Mouse (Mus musculus): ENCODE results near the gene Cldn19. TPM values are rescaled to one million over a fixed set of nuclear protein-coding genes. Genes with fewer than 3 reads are reported as not detected.

Cldn19 gene
- polyA plus RNA-seq, 1 experiment: 0.18 TPM

DNA sequence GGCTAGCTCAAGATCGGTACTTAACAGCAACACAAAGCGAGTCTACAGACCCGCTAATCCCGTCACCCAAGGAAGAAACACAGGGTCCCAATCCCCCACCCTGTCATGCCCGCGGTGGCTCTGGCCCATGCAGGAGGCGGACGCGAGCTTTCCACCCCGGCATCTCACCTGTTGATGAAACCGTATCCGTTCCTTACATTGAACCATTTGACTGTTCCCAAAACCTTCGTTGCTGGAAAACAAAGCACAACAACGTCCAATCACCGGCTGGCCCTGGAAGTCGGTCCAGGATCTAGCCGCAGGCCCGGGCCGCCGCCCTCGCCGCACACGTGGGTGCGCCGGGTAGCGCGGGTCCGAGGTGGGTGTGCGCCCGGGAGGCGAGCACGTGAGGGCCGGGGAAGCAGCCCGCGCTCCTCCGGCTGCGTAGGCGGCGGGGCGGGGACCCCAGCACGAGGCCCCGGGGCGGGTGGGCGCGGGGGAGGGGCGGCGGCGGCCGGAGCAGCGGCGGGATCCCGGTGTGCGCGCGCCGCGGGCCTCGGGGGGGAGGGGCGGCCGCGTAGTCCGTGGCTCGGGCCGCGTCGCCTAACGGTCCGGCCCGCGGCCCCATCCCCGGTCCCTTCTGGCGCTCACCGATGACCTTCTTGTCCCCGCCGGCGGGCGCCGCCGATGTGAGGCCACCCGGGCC is 38.5 kb downstream of the Cldn19 start:
- Histone ChIP-seq H3K4me3 (ENCODE audit: control insufficient read depth, insufficient read depth, low read length) (peak overlapping the region; percentile 91), H3K4me1 (replicated peaks; ENCODE audit: control insufficient read depth, insufficient read depth, low read length) (peaks cover 5% of the 10 kb centered on the region), H3K27me3 (ENCODE audit: control insufficient read depth, insufficient read depth, low read length) (no peaks in the 10 kb centered on the region), H3K36me3 (ENCODE audit: control insufficient read depth, insufficient read depth, low read length) (peaks cover 3% of the 10 kb centered on the region; the same call in 1 of the 2 replicates), H3K27ac (ENCODE audit: control insufficient read depth, insufficient read depth, low read length) (no peak overlapping the region)
- TF ChIP-seq POLR2A (IDR thresholded peaks at IDR 0.05; ENCODE audit: control insufficient read depth, extremely low read depth, insufficient read depth, low read length, poor library complexity): no peak
- TF ChIP-seq CTCF (IDR thresholded peaks at IDR 0.05; ENCODE audit: borderline replicate concordance, control insufficient read depth, extremely low read depth, insufficient read depth, low read length, poor library complexity): peak; percentile 31; the same call in 1 of the 2 replicates
- peak; percentile 36 for DNase-seq
- WGBS: under 1% methylated on average over 60 of the region's 80 CpGs

DNA sequence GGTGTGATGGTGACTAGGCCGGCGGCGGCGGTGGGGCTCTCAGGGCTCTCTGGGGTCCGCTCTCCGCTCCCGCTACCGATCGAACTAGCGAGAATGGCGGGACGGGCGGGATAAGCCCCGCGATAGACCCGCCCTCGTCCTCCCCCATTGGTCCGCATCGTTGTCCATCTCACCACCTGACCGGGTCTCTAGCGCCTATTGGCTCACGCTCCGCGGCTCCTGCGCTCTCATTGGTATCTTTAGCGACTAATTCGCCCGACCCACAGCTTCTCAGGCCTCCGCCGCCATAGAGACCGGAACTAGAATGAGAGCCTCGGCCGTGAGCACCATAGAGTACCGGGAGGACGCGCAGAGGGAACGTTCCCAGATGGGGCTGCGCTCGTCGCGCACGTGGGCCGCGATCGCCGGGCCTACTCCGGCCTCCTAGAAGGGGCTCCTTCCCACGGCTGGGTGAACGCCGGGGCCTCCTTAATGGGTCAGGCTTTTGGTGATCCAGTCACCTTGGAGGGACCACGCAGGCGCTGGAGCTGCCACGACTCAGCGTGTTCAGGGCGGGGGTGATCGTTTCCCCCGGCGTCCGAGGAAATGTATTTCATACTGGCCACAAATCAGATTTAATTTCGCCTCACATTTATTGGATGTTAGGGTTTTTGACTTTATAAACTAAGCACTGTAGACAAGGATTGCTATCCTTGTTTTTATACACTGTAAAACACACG is 39.4 kb downstream of the Cldn19 start, which contains the start of gene Ybx1:
TSS of gene Ybx1 (minus strand) at position 190 of the 719 bp plus-strand sequence.
- whole genome bisulfite sequencing: under 1% methylated on average over 61 of the region's 61 CpGs

DNA sequence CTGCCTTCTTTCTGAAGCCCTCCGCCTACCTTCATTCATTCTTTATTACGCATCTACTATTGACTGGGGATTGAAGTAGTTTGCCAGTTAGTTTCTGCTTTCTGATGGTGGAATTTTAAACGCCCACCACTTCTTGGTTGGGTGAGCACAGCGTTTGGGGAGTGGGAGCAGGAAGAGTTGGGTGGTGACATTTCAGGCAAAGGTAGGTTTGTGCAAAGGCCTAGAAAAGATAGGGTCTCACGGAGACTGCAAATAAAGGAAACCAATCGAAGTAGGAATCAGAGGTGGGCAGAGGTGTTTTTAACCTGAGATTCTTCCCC is 39.9 kb downstream of the Cldn19 start:
- H3K27me3 ChIP-seq (ENCODE audit: control insufficient read depth, insufficient read depth, low read length): no peaks in the 10 kb centered on the region
- H3K27ac ChIP-seq (ENCODE audit: control insufficient read depth, insufficient read depth, low read length): no peak overlapping the region
- peaks cover 5% of the 10 kb centered on the region for H3K4me1 ChIP-seq (replicated peaks; ENCODE audit: control insufficient read depth, insufficient read depth, low read length)
- TF ChIP-seq POLR2A (IDR thresholded peaks at IDR 0.05; ENCODE audit: control insufficient read depth, extremely low read depth, insufficient read depth, low read length, poor library complexity): no peak
- no peak for TF ChIP-seq CTCF (IDR thresholded peaks at IDR 0.05; ENCODE audit: borderline replicate concordance, control insufficient read depth, extremely low read depth, insufficient read depth, low read length, poor library complexity)
- peak; percentile 7 for DNase-seq
- 16% methylated on average over 6 of the region's 6 CpGs for WGBS
- H3K4me3 ChIP-seq (ENCODE audit: control insufficient read depth, insufficient read depth, low read length): no peak overlapping the region
- no peaks in the 10 kb centered on the region for H3K36me3 ChIP-seq (ENCODE audit: control insufficient read depth, insufficient read depth, low read length)

More for the DNA sequence above, 39.4 kb downstream of the Cldn19 start, which contains the start of gene Ybx1:
- peak; percentile 99 for DNase-seq
- no peaks in the 10 kb centered on the region for H3K36me3 ChIP-seq (ENCODE audit: control insufficient read depth, insufficient read depth, low read length)
- peak within 1 kb of the TSS; percentile 91 for H3K4me3 ChIP-seq (ENCODE audit: control insufficient read depth, insufficient read depth, low read length)
- peaks cover 5% of the 10 kb centered on the region for H3K4me1 ChIP-seq (replicated peaks; ENCODE audit: control insufficient read depth, insufficient read depth, low read length)
- H3K27me3 ChIP-seq (ENCODE audit: control insufficient read depth, insufficient read depth, low read length): no peaks in the 10 kb centered on the region
- H3K27ac ChIP-seq (ENCODE audit: control insufficient read depth, insufficient read depth, low read length): no peak within 1 kb of the TSS
- TF ChIP-seq CTCF (IDR thresholded peaks at IDR 0.05; ENCODE audit: borderline replicate concordance, control insufficient read depth, extremely low read depth, insufficient read depth, low read length, poor library complexity) (no peak), POLR2A (IDR thresholded peaks at IDR 0.05; ENCODE audit: control insufficient read depth, extremely low read depth, insufficient read depth, low read length, poor library complexity) (peak; percentile 37; the same call in 1 of the 2 replicates)

DNA sequence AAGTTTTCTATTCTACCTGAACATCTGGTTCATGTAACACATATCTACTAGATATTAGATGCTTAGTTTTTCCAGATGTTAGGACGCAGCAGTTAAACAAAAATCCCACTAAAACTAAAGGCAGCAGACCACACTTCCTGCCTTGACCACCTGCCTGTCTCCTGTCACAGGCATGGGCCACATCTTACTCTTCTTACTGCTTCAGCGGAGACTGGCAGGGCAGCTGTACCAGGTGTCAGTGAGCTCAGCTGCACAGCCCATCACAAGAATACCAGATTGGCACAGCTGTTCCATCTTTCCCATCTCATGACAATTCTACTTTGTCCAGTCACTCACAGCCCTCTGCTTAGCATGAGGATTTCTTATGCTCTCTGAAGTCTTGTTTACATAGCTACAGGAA is 42.1 kb downstream of the Cldn19 start:
- Histone ChIP-seq H3K27me3 (ENCODE audit: control insufficient read depth, insufficient read depth, low read length) (no peaks in the 10 kb centered on the region), H3K4me1 (replicated peaks; ENCODE audit: control insufficient read depth, insufficient read depth, low read length) (peaks cover 5% of the 10 kb centered on the region), H3K27ac (ENCODE audit: control insufficient read depth, insufficient read depth, low read length) (no peak overlapping the region), H3K36me3 (ENCODE audit: control insufficient read depth, insufficient read depth, low read length) (no peaks in the 10 kb centered on the region), H3K4me3 (ENCODE audit: control insufficient read depth, insufficient read depth, low read length) (no peak overlapping the region)
- no peak for DNase-seq
- 17% methylated on average over 2 of the region's 2 CpGs for WGBS
- TF ChIP-seq CTCF (IDR thresholded peaks at IDR 0.05; ENCODE audit: borderline replicate concordance, control insufficient read depth, extremely low read depth, insufficient read depth, low read length, poor library complexity) (no peak), POLR2A (IDR thresholded peaks at IDR 0.05; ENCODE audit: control insufficient read depth, extremely low read depth, insufficient read depth, low read length, poor library complexity) (no peak)

DNA sequence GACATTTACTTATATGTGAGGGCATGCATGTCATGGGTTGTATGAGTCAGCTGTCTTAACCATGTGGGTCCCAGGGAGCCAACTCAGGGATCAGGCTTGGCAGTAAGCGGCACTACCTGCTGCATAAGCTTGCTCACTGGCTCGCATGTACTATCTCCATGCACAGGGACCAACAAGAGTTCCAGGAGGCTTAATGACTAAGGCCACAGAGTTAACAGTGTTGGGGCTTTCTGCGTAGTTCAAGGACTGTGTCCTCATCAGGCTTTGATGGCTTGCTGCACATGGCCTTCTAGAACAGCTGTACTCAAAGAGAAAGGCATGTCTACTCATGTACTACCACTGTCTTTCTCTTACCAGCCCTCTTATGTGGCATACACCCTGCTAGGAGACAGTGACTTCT is 45.5 kb downstream of the Cldn19 start:
- DNase-seq: no peak
- H3K27ac ChIP-seq (ENCODE audit: control insufficient read depth, insufficient read depth, low read length): no peak overlapping the region
- H3K4me1 ChIP-seq (replicated peaks; ENCODE audit: control insufficient read depth, insufficient read depth, low read length): no peaks in the 10 kb centered on the region
- WGBS: 97% methylated on average over 3 of the region's 3 CpGs
- no peaks in the 10 kb centered on the region for H3K27me3 ChIP-seq (ENCODE audit: control insufficient read depth, insufficient read depth, low read length)
- no peak overlapping the region for H3K4me3 ChIP-seq (ENCODE audit: control insufficient read depth, insufficient read depth, low read length)
- TF ChIP-seq CTCF (IDR thresholded peaks at IDR 0.05; ENCODE audit: borderline replicate concordance, control insufficient read depth, extremely low read depth, insufficient read depth, low read length, poor library complexity): no peak
- no peaks in the 10 kb centered on the region for H3K36me3 ChIP-seq (ENCODE audit: control insufficient read depth, insufficient read depth, low read length)

DNA sequence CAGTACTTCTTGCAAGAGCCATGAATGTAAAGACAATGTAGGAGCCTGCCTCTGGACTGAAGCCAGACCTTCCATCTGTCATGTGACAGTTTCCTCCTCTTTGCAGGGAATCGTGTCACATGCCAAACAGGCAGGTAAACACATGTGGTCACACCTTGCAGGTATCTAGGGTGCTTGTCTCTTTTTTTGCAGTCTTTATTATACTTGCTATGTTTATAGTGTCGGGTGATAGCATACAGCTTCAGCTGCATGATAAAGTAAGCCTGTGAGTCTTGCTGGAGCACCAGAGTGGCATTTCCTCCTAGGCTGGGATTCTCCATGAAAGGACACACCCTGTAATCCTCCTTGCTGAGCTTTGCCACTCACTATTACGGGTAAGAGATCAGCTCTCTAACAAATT is 46.6 kb downstream of the Cldn19 start:
- 84% methylated on average over 3 of the region's 3 CpGs for WGBS
- no peak for DNase-seq
- no peaks in the 10 kb centered on the region for H3K27me3 ChIP-seq (ENCODE audit: control insufficient read depth, insufficient read depth, low read length)
- no peak overlapping the region for H3K4me3 ChIP-seq (ENCODE audit: control insufficient read depth, insufficient read depth, low read length)
- TF ChIP-seq POLR2A (IDR thresholded peaks at IDR 0.05; ENCODE audit: control insufficient read depth, extremely low read depth, insufficient read depth, low read length, poor library complexity) (no peak), CTCF (IDR thresholded peaks at IDR 0.05; ENCODE audit: borderline replicate concordance, control insufficient read depth, extremely low read depth, insufficient read depth, low read length, poor library complexity) (no peak)
- no peaks in the 10 kb centered on the region for H3K36me3 ChIP-seq (ENCODE audit: control insufficient read depth, insufficient read depth, low read length)
- H3K4me1 ChIP-seq (replicated peaks; ENCODE audit: control insufficient read depth, insufficient read depth, low read length): no peaks in the 10 kb centered on the region
- H3K27ac ChIP-seq (ENCODE audit: control insufficient read depth, insufficient read depth, low read length): no peak overlapping the region

All from thymus, adult 2 months (tissue).